Mouse (Mus musculus) MEL (cell line): ENCODE results near the gene Tgm2.

Experiments
- CHD2 ChIP-seq: IDR thresholded peaks from 2 replicates; pipeline ENCODE4 v1.6.1; 2011; ENCODE audit warnings: low read length, improper control_type of control experiment
- CTCF ChIP-seq, 3 experiments: IDR thresholded peaks in 2 of 3; conservative IDR thresholded peaks in 1 of 3; 2 replicates each; pipeline ENCODE4 v1.5.1; 2011 to 2012; ENCODE audit warnings: low read length in 3 of 3, low read depth in 2 of 3, mild to moderate bottlenecking in 2 of 3, improper control_type of control experiment in 1 of 3, inconsistent platforms in 1 of 3, mixed read lengths in 1 of 3, moderate library complexity in 1 of 3; ENCODE audit not compliant: control insufficient read depth in 1 of 3, insufficient read depth in 1 of 3, poor library complexity in 1 of 3, severe bottlenecking in 1 of 3
- ELF1 ChIP-seq: IDR thresholded peaks from 2 replicates; pipeline ENCODE4 v1.6.1; 2014; ENCODE audit warnings: low read depth, mild to moderate bottlenecking, inconsistent platforms, low read length, improper control_type of control experiment, moderate library complexity
- EP300 ChIP-seq, 2 experiments: IDR thresholded peaks; 2 replicates each; pipeline ENCODE4 v1.6.1; 2011; ENCODE audit warnings: improper control_type of control experiment in 2 of 2, low read length in 2 of 2, low read depth in 1 of 2, mild to moderate bottlenecking in 1 of 2
- ETS1 ChIP-seq: IDR thresholded peaks from 2 replicates; pipeline ENCODE4 v1.6.1; 2012; ENCODE audit warnings: low read depth, mild to moderate bottlenecking, inconsistent platforms, low read length, improper control_type of control experiment, moderate library complexity
- GATA1 ChIP-seq: IDR thresholded peaks from 2 replicates; pipeline ENCODE4 v1.6.1; 2011; ENCODE audit warnings: low read depth, low read length, improper control_type of control experiment
- HCFC1 ChIP-seq: IDR thresholded peaks from 2 replicates; pipeline ENCODE4 v1.6.1; 2012; ENCODE audit warnings: low read depth, mild to moderate bottlenecking, inconsistent platforms, low read length, improper control_type of control experiment, moderate library complexity
- POLR2A ChIP-seq, 2 experiments: IDR thresholded peaks; 2 replicates each; pipeline ENCODE4 v1.6.1; 2011 to 2012; ENCODE audit warnings: low read length in 2 of 2, mild to moderate bottlenecking in 2 of 2, control low read depth in 1 of 2, improper control_type of control experiment in 1 of 2, low read depth in 1 of 2, moderate library complexity in 1 of 2; ENCODE audit not compliant: control insufficient read depth in 1 of 2, insufficient read depth in 1 of 2, poor library complexity in 1 of 2
- ZMIZ1 ChIP-seq: IDR thresholded peaks from 2 replicates; pipeline ENCODE4 v1.6.1; 2012; ENCODE audit warnings: low read depth, mild to moderate bottlenecking, inconsistent platforms, low read length, improper control_type of control experiment, moderate library complexity

- TF ChIP-seq ELF1 (no peak), POLR2A (IDR thresholded peaks at IDR 0.05; ENCODE audit: control insufficient read depth in 1 of 2, insufficient read depth in 1 of 2, low read depth in 1 of 2, low read length in 2 of 2, poor library complexity in 1 of 2) (no peak), EP300 (IDR thresholded peaks at IDR 0.05; ENCODE audit: low read depth in 1 of 2, low read length in 2 of 2) (no peak), CTCF (IDR thresholded peaks at IDR 0.05 in 2 of 3, conservative IDR thresholded peaks at IDR 0.05 in 1 of 3; ENCODE audit: control insufficient read depth in 1 of 3, insufficient read depth in 1 of 3, low read depth in 2 of 3, low read length in 3 of 3, poor library complexity in 1 of 3, severe bottlenecking in 1 of 3) (no peak), ETS1 (no peak), ZMIZ1 (no peak), CHD2 (no peak), GATA1 (no peak), HCFC1 (no peak)
Observed at GRCm38 (mm10) chr2:158115838-158116453, 30.3 kb downstream of the Tgm2 start.
